Mouse (Mus musculus): ENCODE measurements around the gene Olfr1224-ps1. TPM values are rescaled to one million over a fixed set of nuclear protein-coding genes. Genes with fewer than 3 reads are reported as not detected.
"Not testable (repeated sequence)": the region's sequence is repeated elsewhere in the genome, so short reads cannot be mapped to it uniquely, and the experiment has no call there.

The Olfr1224-ps1 gene
- polyA plus RNA-seq (2014; fragmentation: Nextera tagmentation; extraction: Ambion mirVana), result not detected in 2 replicates

GRCm38 (mm10) chr2:89163991-89164390 lies at the start of gene Olfr1224-ps1:
Gene Olfr1224-ps1 (minus strand): TSS chr2:89164091.
- H3K9me3 ChIP-seq (replicated peaks; ENCODE audit: control insufficient read depth, low read length); H3K36me3 ChIP-seq (ENCODE audit: control insufficient read depth, insufficient read depth, low read length); H3K9ac ChIP-seq (ENCODE audit: low read depth, low read length); ATAC-seq (replicated peaks; ENCODE audit: insufficient number of reproducible peaks, low FRiP score, low TSS enrichment); H3K4me1 ChIP-seq (ENCODE audit: control insufficient read depth, insufficient read depth, low read length); H3K27ac ChIP-seq (ENCODE audit: low read depth, low read length); H3K27me3 ChIP-seq (ENCODE audit: control insufficient read depth, insufficient read depth, low read length); H3K4me3 ChIP-seq (ENCODE audit: low read depth, low read length); H3K4me2 ChIP-seq: not testable (repeated sequence)
- WGBS (ENCODE audit: insufficient replicate concordance), result 86% methylated on average over 8 of the region's 8 CpGs

GRCm38 (mm10) chr2:89199948-89200347 lies 36.1 kb upstream of the Olfr1224-ps1 start, which contains the start of gene Olfr1226:
Gene Olfr1226 (minus strand): TSS chr2:89200048.
- Histone ChIP-seq H3K9me3 (replicated peaks; ENCODE audit: control insufficient read depth, low read length) (no peaks in the 10 kb centered on the region), H3K4me3 (ENCODE audit: low read depth, low read length) (no peak within 1 kb of the TSS), H3K36me3 (ENCODE audit: control insufficient read depth, insufficient read depth, low read length) (no peaks in the 10 kb centered on the region), H3K27me3 (ENCODE audit: control insufficient read depth, insufficient read depth, low read length) (no peaks in the 10 kb centered on the region), H3K4me1 (ENCODE audit: control insufficient read depth, insufficient read depth, low read length) (no peaks in the 10 kb centered on the region), H3K27ac (ENCODE audit: low read depth, low read length) (no peak within 1 kb of the TSS), H3K4me2 (no peak within 1 kb of the TSS), H3K9ac (ENCODE audit: low read depth, low read length) (no peak within 1 kb of the TSS)
- ATAC-seq (replicated peaks; ENCODE audit: insufficient number of reproducible peaks, low FRiP score, low TSS enrichment), result no peak
- WGBS (ENCODE audit: insufficient replicate concordance), result 57% methylated on average over 2 of the region's 2 CpGs

- H3K4me2 ChIP-seq, result no peak overlapping the region
- ATAC-seq (replicated peaks; ENCODE audit: insufficient number of reproducible peaks, low FRiP score, low TSS enrichment), result no peak
- H3K4me3 ChIP-seq (ENCODE audit: low read depth, low read length), result no peak overlapping the region
- no peaks in the 10 kb centered on the region for H3K36me3 ChIP-seq (ENCODE audit: control insufficient read depth, insufficient read depth, low read length)
- H3K27ac ChIP-seq (ENCODE audit: low read depth, low read length), result no peak overlapping the region
- H3K4me1 ChIP-seq (ENCODE audit: control insufficient read depth, insufficient read depth, low read length), result no peaks in the 10 kb centered on the region
- no peaks in the 10 kb centered on the region for H3K9me3 ChIP-seq (replicated peaks; ENCODE audit: control insufficient read depth, low read length)
- H3K9ac ChIP-seq (ENCODE audit: low read depth, low read length), result no peak overlapping the region
- 76% methylated on average over 3 of the region's 3 CpGs for WGBS (ENCODE audit: insufficient replicate concordance)
- H3K27me3 ChIP-seq (ENCODE audit: control insufficient read depth, insufficient read depth, low read length), result no peaks in the 10 kb centered on the region
These were observed 32.6 kb upstream of the Olfr1224-ps1 start for GRCm38 (mm10) chr2:89196325-89196982.

GRCm38 (mm10) chr2:89174569-89174968 lies 10.7 kb upstream of the Olfr1224-ps1 start, which contains the start of gene Olfr1225:
Gene Olfr1225 (minus strand): TSS chr2:89174669.
- H3K27ac ChIP-seq (ENCODE audit: low read depth, low read length), result no peak within 1 kb of the TSS
- 79% methylated on average over 1 of the region's 1 CpGs for WGBS (ENCODE audit: insufficient replicate concordance)
- H3K36me3 ChIP-seq (ENCODE audit: control insufficient read depth, insufficient read depth, low read length), result no peaks in the 10 kb centered on the region
- H3K4me2 ChIP-seq, result no peak within 1 kb of the TSS
- no peak within 1 kb of the TSS for H3K9ac ChIP-seq (ENCODE audit: low read depth, low read length)
- no peak for ATAC-seq (replicated peaks; ENCODE audit: insufficient number of reproducible peaks, low FRiP score, low TSS enrichment)
- H3K4me3 ChIP-seq (ENCODE audit: low read depth, low read length), result no peak within 1 kb of the TSS
- H3K27me3 ChIP-seq (ENCODE audit: control insufficient read depth, insufficient read depth, low read length), result no peaks in the 10 kb centered on the region
- H3K9me3 ChIP-seq (replicated peaks; ENCODE audit: control insufficient read depth, low read length), result no peaks in the 10 kb centered on the region
- no peaks in the 10 kb centered on the region for H3K4me1 ChIP-seq (ENCODE audit: control insufficient read depth, insufficient read depth, low read length)

- 75% methylated on average over 4 of the region's 4 CpGs for WGBS (ENCODE audit: insufficient replicate concordance)
- H3K4me1 ChIP-seq (ENCODE audit: control insufficient read depth, insufficient read depth, low read length); H3K9me3 ChIP-seq (replicated peaks; ENCODE audit: control insufficient read depth, low read length); ATAC-seq (replicated peaks; ENCODE audit: insufficient number of reproducible peaks, low FRiP score, low TSS enrichment); H3K4me3 ChIP-seq (ENCODE audit: low read depth, low read length); H3K4me2 ChIP-seq; H3K36me3 ChIP-seq (ENCODE audit: control insufficient read depth, insufficient read depth, low read length); H3K27me3 ChIP-seq (ENCODE audit: control insufficient read depth, insufficient read depth, low read length); H3K9ac ChIP-seq (ENCODE audit: low read depth, low read length); H3K27ac ChIP-seq (ENCODE audit: low read depth, low read length): not testable (repeated sequence)
These were observed 820 bp upstream of the Olfr1224-ps1 start for GRCm38 (mm10) chr2:89164711-89165110.

GRCm38 (mm10) chr2:89151460-89151859 lies 12.4 kb downstream of the Olfr1224-ps1 start, which contains the start of gene Olfr1223:
Gene Olfr1223 (minus strand): TSS chr2:89151560.
- Histone ChIP-seq H3K36me3 (ENCODE audit: control insufficient read depth, insufficient read depth, low read length) (no peaks in the 10 kb centered on the region), H3K4me1 (ENCODE audit: control insufficient read depth, insufficient read depth, low read length) (no peaks in the 10 kb centered on the region), H3K27me3 (ENCODE audit: control insufficient read depth, insufficient read depth, low read length) (no peaks in the 10 kb centered on the region), H3K9ac (ENCODE audit: low read depth, low read length) (no peak within 1 kb of the TSS), H3K4me3 (ENCODE audit: low read depth, low read length) (no peak within 1 kb of the TSS), H3K4me2 (no peak within 1 kb of the TSS), H3K27ac (ENCODE audit: low read depth, low read length) (no peak within 1 kb of the TSS), H3K9me3 (replicated peaks; ENCODE audit: control insufficient read depth, low read length) (no peaks in the 10 kb centered on the region)
- WGBS (ENCODE audit: insufficient replicate concordance), result 65% methylated on average over 1 of the region's 1 CpGs
- no peak for ATAC-seq (replicated peaks; ENCODE audit: insufficient number of reproducible peaks, low FRiP score, low TSS enrichment)

GRCm38 (mm10) chr2:89132954-89133353 lies 30.9 kb downstream of the Olfr1224-ps1 start, which contains the start of gene Olfr1222:
Gene Olfr1222 (minus strand): TSS chr2:89133054.
- WGBS (ENCODE audit: insufficient replicate concordance), result 37% methylated on average over 3 of the region's 3 CpGs
- Histone ChIP-seq H3K4me3 (ENCODE audit: low read depth, low read length) (no peak within 1 kb of the TSS), H3K27me3 (ENCODE audit: control insufficient read depth, insufficient read depth, low read length) (no peaks in the 10 kb centered on the region), H3K4me2 (no peak within 1 kb of the TSS), H3K9ac (ENCODE audit: low read depth, low read length) (no peak within 1 kb of the TSS), H3K27ac (ENCODE audit: low read depth, low read length) (no peak within 1 kb of the TSS), H3K4me1 (ENCODE audit: control insufficient read depth, insufficient read depth, low read length) (no peaks in the 10 kb centered on the region), H3K9me3 (replicated peaks; ENCODE audit: control insufficient read depth, low read length) (no peaks in the 10 kb centered on the region), H3K36me3 (ENCODE audit: control insufficient read depth, insufficient read depth, low read length) (no peaks in the 10 kb centered on the region)
- no peak for ATAC-seq (replicated peaks; ENCODE audit: insufficient number of reproducible peaks, low FRiP score, low TSS enrichment)

GRCm38 (mm10) chr2:89117183-89117582 lies 46.7 kb downstream of the Olfr1224-ps1 start, which contains the start of gene Olfr1221:
Gene Olfr1221 (minus strand): TSS chr2:89117283.
- Histone ChIP-seq H3K27ac (ENCODE audit: low read depth, low read length) (no peak within 1 kb of the TSS), H3K9ac (ENCODE audit: low read depth, low read length) (no peak within 1 kb of the TSS), H3K36me3 (ENCODE audit: control insufficient read depth, insufficient read depth, low read length) (no peaks in the 10 kb centered on the region), H3K4me2 (no peak within 1 kb of the TSS), H3K4me1 (ENCODE audit: control insufficient read depth, insufficient read depth, low read length) (no peaks in the 10 kb centered on the region), H3K4me3 (ENCODE audit: low read depth, low read length) (no peak within 1 kb of the TSS), H3K27me3 (ENCODE audit: control insufficient read depth, insufficient read depth, low read length) (no peaks in the 10 kb centered on the region), H3K9me3 (replicated peaks; ENCODE audit: control insufficient read depth, low read length) (no peaks in the 10 kb centered on the region)
- 88% methylated on average over 2 of the region's 2 CpGs for WGBS (ENCODE audit: insufficient replicate concordance)
- no peak for ATAC-seq (replicated peaks; ENCODE audit: insufficient number of reproducible peaks, low FRiP score, low TSS enrichment)

- H3K4me2 ChIP-seq, result no peak within 1 kb of the TSS
- H3K27me3 ChIP-seq (ENCODE audit: control insufficient read depth, insufficient read depth, low read length), result no peaks in the 10 kb centered on the region
- WGBS (ENCODE audit: insufficient replicate concordance), result 74% methylated on average over 3 of the region's 3 CpGs
- no peaks in the 10 kb centered on the region for H3K36me3 ChIP-seq (ENCODE audit: control insufficient read depth, insufficient read depth, low read length)
- H3K27ac ChIP-seq (ENCODE audit: low read depth, low read length), result no peak within 1 kb of the TSS
- no peaks in the 10 kb centered on the region for H3K9me3 ChIP-seq (replicated peaks; ENCODE audit: control insufficient read depth, low read length)
- no peak within 1 kb of the TSS for H3K4me3 ChIP-seq (ENCODE audit: low read depth, low read length)
- H3K9ac ChIP-seq (ENCODE audit: low read depth, low read length), result no peak within 1 kb of the TSS
- no peaks in the 10 kb centered on the region for H3K4me1 ChIP-seq (ENCODE audit: control insufficient read depth, insufficient read depth, low read length)
- ATAC-seq (replicated peaks; ENCODE audit: insufficient number of reproducible peaks, low FRiP score, low TSS enrichment), result no peak
These were observed 57.2 kb downstream of the Olfr1224-ps1 start, which contains the start of gene Olfr1220 for GRCm38 (mm10) chr2:89106735-89107134. Gene Olfr1220 (minus strand): TSS chr2:89106835.
